Mouse (Mus musculus): ENCODE measurements around the gene Ppp4r3a. TPM values are rescaled to one million over a fixed set of nuclear protein-coding genes. Genes with fewer than 3 reads are reported as not detected.
A peak's percentile ranks its signal among the peaks of the same experiment; 100 is the strongest.
"Not testable (repeated sequence)": the region's sequence is repeated elsewhere in the genome, so short reads cannot be mapped to it uniquely, and the experiment has no call there.

Gene Ppp4r3a
- polyA plus RNA-seq, 1 experiment from 2014 or later = 59.9 TPM

DNA sequence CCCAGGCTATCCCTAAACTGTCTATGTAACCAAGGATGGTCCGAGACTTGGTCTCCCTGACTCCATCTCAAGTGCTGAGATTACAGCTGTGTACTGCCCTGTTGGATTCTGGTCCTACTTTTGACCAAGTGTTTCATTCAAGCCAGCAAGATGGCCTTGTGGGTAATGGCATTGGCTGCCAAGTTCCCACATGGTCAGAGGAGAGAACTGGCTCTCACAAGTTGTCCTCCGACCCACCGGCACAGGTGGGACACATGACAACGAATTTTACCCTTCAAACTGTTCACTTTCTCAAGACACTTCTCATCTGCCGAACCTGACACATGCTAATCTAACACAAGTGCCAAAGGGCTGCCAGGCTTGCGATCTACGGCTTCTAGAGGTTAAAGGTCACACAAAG is 64.1 kb downstream of the Ppp4r3a start:
- 87% methylated on average over 7 of the region's 7 CpGs for WGBS
- DNase-seq (ENCODE audit: low spot score) = no peak
- H3K4me1 ChIP-seq (replicated peaks; ENCODE audit: control insufficient read depth, insufficient read depth, low read length) = peaks cover 8% of the 10 kb centered on the region
- ATAC-seq (ENCODE audit: low FRiP score) = no peak
- H3K27me3 ChIP-seq (ENCODE audit: control insufficient read depth, insufficient read depth, low read length) = no peaks in the 10 kb centered on the region
- no peak overlapping the region for H3K9ac ChIP-seq (ENCODE audit: low read depth, low read length)
- peaks cover 2% of the 10 kb centered on the region for H3K36me3 ChIP-seq (ENCODE audit: control insufficient read depth, insufficient read depth, low read length)
- H3K9me3 ChIP-seq (ENCODE audit: control insufficient read depth, low read length) = no peaks in the 10 kb centered on the region
- H3K4me2 ChIP-seq (replicated peaks; ENCODE audit: low read depth, low read length) = no peak overlapping the region
- no peak overlapping the region for H3K4me3 ChIP-seq (ENCODE audit: low read depth, low read length)
- H3K27ac ChIP-seq (ENCODE audit: low read depth, low read length) = no peak overlapping the region

DNA sequence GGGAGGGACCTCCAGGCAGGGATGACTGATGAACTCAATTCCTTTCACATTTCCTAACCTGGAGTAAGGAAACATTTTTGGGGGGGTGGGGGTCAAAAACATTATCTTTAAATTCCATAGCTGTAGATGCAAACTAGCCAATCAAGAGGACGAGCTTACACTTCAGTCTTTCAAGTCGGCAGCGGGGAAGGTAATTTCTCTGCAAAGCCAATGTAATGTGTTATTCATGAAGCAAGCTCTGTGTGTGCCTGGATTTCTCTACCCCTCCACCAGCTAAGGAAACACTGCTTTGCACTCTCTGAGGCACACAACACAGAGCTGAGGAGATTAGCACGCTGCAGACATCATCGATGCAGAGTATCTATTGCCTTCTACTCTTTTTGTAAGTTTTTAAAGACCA is 64.5 kb downstream of the Ppp4r3a start:
- Histone ChIP-seq H3K27ac (ENCODE audit: low read depth, low read length) (no peak overlapping the region), H3K4me2 (replicated peaks; ENCODE audit: low read depth, low read length) (no peak overlapping the region), H3K9ac (ENCODE audit: low read depth, low read length) (no peak overlapping the region), H3K27me3 (ENCODE audit: control insufficient read depth, insufficient read depth, low read length) (no peaks in the 10 kb centered on the region), H3K4me1 (replicated peaks; ENCODE audit: control insufficient read depth, insufficient read depth, low read length) (peaks cover 8% of the 10 kb centered on the region), H3K4me3 (ENCODE audit: low read depth, low read length) (no peak overlapping the region), H3K36me3 (ENCODE audit: control insufficient read depth, insufficient read depth, low read length) (peaks cover 2% of the 10 kb centered on the region), H3K9me3 (ENCODE audit: control insufficient read depth, low read length) (no peaks in the 10 kb centered on the region)
- WGBS = 43% methylated on average over 5 of the region's 5 CpGs
- no peak for DNase-seq (ENCODE audit: low spot score)
- no peak for ATAC-seq (ENCODE audit: low FRiP score)

DNA sequence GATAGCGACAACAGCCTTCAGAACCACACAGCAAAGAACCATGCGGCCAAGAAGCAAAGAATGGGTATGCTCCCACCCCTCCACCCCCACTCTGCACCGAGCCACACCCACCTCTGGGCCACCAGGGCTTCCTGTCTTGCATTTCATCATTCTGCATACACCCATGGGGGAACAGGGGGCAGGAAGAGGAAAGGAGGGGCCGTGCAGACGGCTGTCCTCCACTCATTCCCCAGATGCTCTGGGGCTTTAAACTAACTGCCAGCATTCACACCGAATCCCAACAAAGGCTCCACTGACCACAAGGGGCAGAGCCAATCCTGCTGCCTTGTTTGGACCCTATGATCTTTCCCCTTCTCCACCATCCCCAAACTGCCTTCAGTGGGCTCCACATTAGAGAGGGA is 65.5 kb downstream of the Ppp4r3a start:
- H3K9me3 ChIP-seq (ENCODE audit: control insufficient read depth, low read length) = no peaks in the 10 kb centered on the region
- H3K4me2 ChIP-seq (replicated peaks; ENCODE audit: low read depth, low read length) = 0 out of 2 replicates have a peak overlapping the region, but pooled peaks have one; percentile 21
- 14% methylated on average over 6 of the region's 6 CpGs for WGBS
- no peak for DNase-seq (ENCODE audit: low spot score)
- no peaks in the 10 kb centered on the region for H3K27me3 ChIP-seq (ENCODE audit: control insufficient read depth, insufficient read depth, low read length)
- peak overlapping the region; percentile 17; the same call in 1 of the 2 replicates for H3K9ac ChIP-seq (ENCODE audit: low read depth, low read length)
- peak overlapping the region; percentile 27; the same call in 1 of the 2 replicates for H3K27ac ChIP-seq (ENCODE audit: low read depth, low read length)
- H3K4me1 ChIP-seq (replicated peaks; ENCODE audit: control insufficient read depth, insufficient read depth, low read length) = peaks cover 8% of the 10 kb centered on the region
- peaks cover 2% of the 10 kb centered on the region; the same call in 1 of the 2 replicates for H3K36me3 ChIP-seq (ENCODE audit: control insufficient read depth, insufficient read depth, low read length)
- peak; percentile 44 for ATAC-seq (ENCODE audit: low FRiP score)
- H3K4me3 ChIP-seq (ENCODE audit: low read depth, low read length) = no peak overlapping the region

DNA sequence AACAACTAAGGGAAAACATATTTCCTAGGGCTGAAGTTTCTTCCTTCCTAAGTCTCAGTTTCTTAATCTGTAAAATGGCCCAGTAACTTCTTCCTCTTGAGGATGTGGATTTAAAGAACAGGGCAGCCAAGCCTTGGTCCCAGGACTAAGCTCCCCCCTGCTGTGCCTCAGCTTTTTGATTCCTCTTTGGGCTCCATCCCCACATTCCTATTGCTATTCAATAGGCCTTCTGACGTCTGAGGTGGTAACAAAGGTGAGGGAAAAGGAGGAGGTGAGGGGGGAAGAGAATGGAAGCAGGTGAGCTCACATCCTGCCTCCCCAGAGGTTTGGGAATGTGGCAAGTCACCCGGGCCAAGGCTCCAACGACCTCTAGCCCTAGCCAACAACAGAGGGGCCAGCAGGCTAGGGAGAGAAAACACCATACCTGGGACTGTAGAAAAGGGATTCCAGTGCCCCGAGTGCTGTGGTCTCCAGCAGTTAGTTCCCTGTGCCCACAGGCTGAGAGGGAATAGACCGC is 67.0 kb downstream of the Ppp4r3a start:
- Histone ChIP-seq H3K27ac (ENCODE audit: low read depth, low read length) (no peak overlapping the region), H3K4me1 (replicated peaks; ENCODE audit: control insufficient read depth, insufficient read depth, low read length) (peaks cover 13% of the 10 kb centered on the region), H3K27me3 (ENCODE audit: control insufficient read depth, insufficient read depth, low read length) (no peaks in the 10 kb centered on the region), H3K9me3 (ENCODE audit: control insufficient read depth, low read length) (no peaks in the 10 kb centered on the region), H3K4me3 (ENCODE audit: low read depth, low read length) (no peak overlapping the region), H3K36me3 (ENCODE audit: control insufficient read depth, insufficient read depth, low read length) (peaks cover 2% of the 10 kb centered on the region; the same call in 1 of the 2 replicates), H3K4me2 (replicated peaks; ENCODE audit: low read depth, low read length) (no peak overlapping the region), H3K9ac (ENCODE audit: low read depth, low read length) (no peak overlapping the region)
- 39% methylated on average over 5 of the region's 5 CpGs for WGBS
- no peak for ATAC-seq (ENCODE audit: low FRiP score)
- no peak for DNase-seq (ENCODE audit: low spot score)

DNA sequence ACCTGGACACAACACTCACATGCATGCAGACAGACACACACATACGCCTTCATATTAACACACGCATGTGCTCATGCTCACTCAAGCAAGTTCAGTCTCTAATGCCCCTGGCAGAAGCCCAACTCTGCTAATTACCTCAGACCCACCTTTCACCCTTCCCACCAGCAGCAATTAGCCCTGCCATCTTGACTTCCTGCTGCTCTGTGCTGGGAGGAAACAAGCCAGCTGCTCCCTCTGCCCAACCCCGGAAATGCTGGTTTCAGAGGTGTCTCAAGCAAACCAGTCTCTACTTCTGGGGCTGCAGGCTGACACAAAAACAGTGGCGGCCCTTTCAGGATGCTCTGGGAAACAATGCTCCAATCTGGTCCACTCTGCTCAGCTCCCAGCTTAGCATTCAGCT is 67.6 kb downstream of the Ppp4r3a start:
- H3K4me2 ChIP-seq (replicated peaks; ENCODE audit: low read depth, low read length) = no peak overlapping the region
- no peaks in the 10 kb centered on the region for H3K27me3 ChIP-seq (ENCODE audit: control insufficient read depth, insufficient read depth, low read length)
- ATAC-seq (ENCODE audit: low FRiP score) = no peak
- no peak overlapping the region for H3K9ac ChIP-seq (ENCODE audit: low read depth, low read length)
- no peak overlapping the region for H3K27ac ChIP-seq (ENCODE audit: low read depth, low read length)
- 52% methylated on average over 4 of the region's 4 CpGs for WGBS
- DNase-seq (ENCODE audit: low spot score) = no peak
- no peaks in the 10 kb centered on the region for H3K9me3 ChIP-seq (ENCODE audit: control insufficient read depth, low read length)
- H3K36me3 ChIP-seq (ENCODE audit: control insufficient read depth, insufficient read depth, low read length) = no peaks in the 10 kb centered on the region
- H3K4me3 ChIP-seq (ENCODE audit: low read depth, low read length) = no peak overlapping the region
- H3K4me1 ChIP-seq (replicated peaks; ENCODE audit: control insufficient read depth, insufficient read depth, low read length) = peaks cover 13% of the 10 kb centered on the region

DNA sequence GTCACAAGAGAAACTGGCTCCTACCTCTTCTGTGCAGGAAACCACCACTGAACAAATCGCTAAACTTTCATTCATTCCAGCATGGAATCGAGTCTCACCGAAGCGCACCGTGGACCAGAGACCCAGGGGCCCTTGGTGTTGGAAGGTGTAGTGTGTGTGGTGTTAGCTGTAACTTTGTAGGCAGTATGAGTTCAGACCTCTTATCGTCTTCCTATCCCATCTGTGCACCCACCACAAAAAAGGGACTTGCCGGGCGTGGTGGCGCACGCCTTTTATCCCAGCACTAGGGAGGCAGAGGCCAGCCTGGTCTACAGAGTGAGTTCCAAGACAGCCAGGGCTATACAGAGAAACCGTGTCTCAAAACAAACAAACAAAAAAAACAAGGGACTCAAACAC is 68.3 kb downstream of the Ppp4r3a start:
- Histone ChIP-seq H3K9me3 (ENCODE audit: control insufficient read depth, low read length) (no peaks in the 10 kb centered on the region), H3K27ac (ENCODE audit: low read depth, low read length) (no peak overlapping the region), H3K4me1 (replicated peaks; ENCODE audit: control insufficient read depth, insufficient read depth, low read length) (peaks cover 13% of the 10 kb centered on the region), H3K27me3 (ENCODE audit: control insufficient read depth, insufficient read depth, low read length) (no peaks in the 10 kb centered on the region), H3K9ac (ENCODE audit: low read depth, low read length) (no peak overlapping the region), H3K36me3 (ENCODE audit: control insufficient read depth, insufficient read depth, low read length) (no peaks in the 10 kb centered on the region), H3K4me3 (ENCODE audit: low read depth, low read length) (no peak overlapping the region), H3K4me2 (replicated peaks; ENCODE audit: low read depth, low read length) (no peak overlapping the region)
- no peak for ATAC-seq (ENCODE audit: low FRiP score)
- DNase-seq (ENCODE audit: low spot score) = no peak
- WGBS = 87% methylated on average over 11 of the region's 11 CpGs

DNA sequence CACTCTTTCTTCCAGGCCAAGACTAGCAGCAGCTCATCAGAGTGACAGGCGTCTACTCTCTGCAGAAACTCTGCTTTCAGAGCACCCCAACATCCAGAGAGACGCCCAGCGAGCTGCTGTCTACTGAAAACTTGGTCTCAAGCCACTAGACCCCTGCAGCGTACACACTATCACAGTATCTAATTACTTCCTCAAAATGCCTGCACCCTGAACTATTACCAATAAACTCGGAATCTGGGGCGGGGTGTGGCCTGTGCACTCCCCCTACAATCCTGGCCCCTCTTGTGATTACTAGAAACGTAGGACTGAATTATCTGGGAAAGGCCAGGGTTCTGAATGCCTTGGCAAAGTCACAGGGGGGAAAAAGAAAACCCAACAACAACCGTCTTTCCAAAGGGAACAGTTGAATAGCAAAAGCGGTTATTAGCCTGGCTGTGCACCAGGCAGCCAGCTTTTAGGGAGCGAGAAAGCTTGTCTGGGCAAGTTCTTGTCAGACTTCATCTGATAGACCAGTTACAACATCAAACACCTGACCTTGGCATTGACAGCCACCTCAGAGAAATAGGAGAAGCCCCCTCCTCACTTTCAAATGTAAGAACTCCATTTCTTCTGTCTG is 68.8 kb downstream of the Ppp4r3a start:
- 83% methylated on average over 10 of the region's 10 CpGs for WGBS
- Histone ChIP-seq H3K4me2 (replicated peaks; ENCODE audit: low read depth, low read length) (no peak overlapping the region), H3K27me3 (ENCODE audit: control insufficient read depth, insufficient read depth, low read length) (no peaks in the 10 kb centered on the region), H3K4me3 (ENCODE audit: low read depth, low read length) (no peak overlapping the region), H3K9me3 (ENCODE audit: control insufficient read depth, low read length) (no peaks in the 10 kb centered on the region), H3K4me1 (replicated peaks; ENCODE audit: control insufficient read depth, insufficient read depth, low read length) (peaks cover 13% of the 10 kb centered on the region), H3K36me3 (ENCODE audit: control insufficient read depth, insufficient read depth, low read length) (no peaks in the 10 kb centered on the region), H3K9ac (ENCODE audit: low read depth, low read length) (no peak overlapping the region), H3K27ac (ENCODE audit: low read depth, low read length) (no peak overlapping the region)
- no peak for ATAC-seq (ENCODE audit: low FRiP score)
- DNase-seq (ENCODE audit: low spot score) = no peak

DNA sequence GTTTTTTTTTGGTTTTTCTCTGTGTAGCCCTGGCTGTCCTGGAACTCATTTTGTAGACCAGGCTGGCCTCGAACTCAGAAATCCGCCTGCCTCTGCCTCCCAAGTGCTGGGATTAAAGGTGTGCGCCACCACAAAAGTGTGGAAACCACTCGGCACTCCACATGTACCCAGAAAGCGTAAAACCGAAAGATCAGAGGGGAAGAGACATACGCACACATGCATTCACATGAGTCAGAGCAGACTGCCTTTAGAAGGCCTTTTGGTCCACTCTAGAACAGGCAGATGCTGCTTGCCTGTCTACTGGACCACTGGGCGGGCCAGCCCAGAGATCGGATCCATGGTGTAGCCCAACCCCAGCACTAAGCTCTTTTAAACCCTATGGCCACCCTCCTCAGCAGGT is 69.8 kb downstream of the Ppp4r3a start:
- not testable (repeated sequence) for ATAC-seq (ENCODE audit: low FRiP score); H3K27ac ChIP-seq (ENCODE audit: low read depth, low read length); H3K4me2 ChIP-seq (replicated peaks; ENCODE audit: low read depth, low read length); DNase-seq (ENCODE audit: low spot score); H3K36me3 ChIP-seq (ENCODE audit: control insufficient read depth, insufficient read depth, low read length); H3K4me3 ChIP-seq (ENCODE audit: low read depth, low read length); H3K27me3 ChIP-seq (ENCODE audit: control insufficient read depth, insufficient read depth, low read length); H3K9ac ChIP-seq (ENCODE audit: low read depth, low read length); H3K9me3 ChIP-seq (ENCODE audit: control insufficient read depth, low read length)
- 92% methylated on average over 9 of the region's 9 CpGs for WGBS
- peaks cover 15% of the 10 kb centered on the region for H3K4me1 ChIP-seq (replicated peaks; ENCODE audit: control insufficient read depth, insufficient read depth, low read length)

DNA sequence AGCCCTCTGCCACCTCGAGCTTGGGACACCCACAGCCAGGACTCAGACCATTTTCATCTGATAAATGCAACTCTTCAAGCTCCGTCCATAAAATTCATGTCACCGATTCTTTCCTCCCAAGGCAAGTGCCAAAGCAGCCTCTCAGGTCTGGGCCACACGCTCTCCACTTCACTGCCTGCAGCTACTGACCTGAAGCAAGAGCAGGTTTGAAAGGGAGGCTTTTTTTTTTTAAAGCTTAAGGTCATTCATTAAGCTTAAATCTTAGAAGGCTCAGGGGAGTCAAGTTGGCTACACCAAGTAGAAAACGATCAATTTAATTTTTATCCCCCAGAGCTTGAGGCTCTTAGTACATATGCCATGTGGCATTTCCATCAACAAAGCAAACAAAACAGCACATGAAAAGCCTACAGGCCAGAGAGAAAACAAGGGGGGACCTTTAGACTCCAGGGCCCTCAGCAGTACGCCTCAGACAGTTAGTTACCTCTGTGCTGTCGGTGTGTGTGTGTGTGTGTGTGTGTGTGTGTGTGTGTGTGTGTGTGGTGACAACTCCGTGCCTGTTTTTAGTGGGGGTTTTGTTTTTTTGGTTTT is 70.3 kb downstream of the Ppp4r3a start:
- no peaks in the 10 kb centered on the region for H3K36me3 ChIP-seq (ENCODE audit: control insufficient read depth, insufficient read depth, low read length)
- ATAC-seq (ENCODE audit: low FRiP score) = no peak
- H3K9ac ChIP-seq (ENCODE audit: low read depth, low read length) = no peak overlapping the region
- H3K9me3 ChIP-seq (ENCODE audit: control insufficient read depth, low read length) = no peaks in the 10 kb centered on the region
- peaks cover 15% of the 10 kb centered on the region for H3K4me1 ChIP-seq (replicated peaks; ENCODE audit: control insufficient read depth, insufficient read depth, low read length)
- no peak for DNase-seq (ENCODE audit: low spot score)
- no peak overlapping the region for H3K27ac ChIP-seq (ENCODE audit: low read depth, low read length)
- H3K27me3 ChIP-seq (ENCODE audit: control insufficient read depth, insufficient read depth, low read length) = no peaks in the 10 kb centered on the region
- 56% methylated on average over 8 of the region's 8 CpGs for WGBS
- no peak overlapping the region for H3K4me2 ChIP-seq (replicated peaks; ENCODE audit: low read depth, low read length)
- H3K4me3 ChIP-seq (ENCODE audit: low read depth, low read length) = no peak overlapping the region
